In genomic region chr10:73301951-73302350, GRCm38 (mm10) we compare ENCODE assay signal across 19 mouse cellular contexts.
DNase-seq lines count a peak whose midpoint lies in the region.
"Had no signal": no experiment of that assay in that cellular context is flagged by ENCODE, and none has a peak within 500 bp of the region (broad histone marks: within the 10 kb centered on the region; RNA-seq: fewer than 3 reads in every experiment).

No protein-coding gene starts in this region.

- H3K36me3 ChIP-seq in heart, embryonic 10.5 days, result no peaks in the 10 kb centered on the region
- H3K36me3 ChIP-seq: embryonic facial prominence, embryonic 12.5 days; forebrain, embryonic 12.5 days; forebrain, embryonic 15.5 days; heart, embryonic 13.5 days had no signal

- H3K9me3 ChIP-seq in heart, embryonic 10.5 days, result no peaks in the 10 kb centered on the region
- H3K9me3 ChIP-seq: embryonic facial prominence, embryonic 12.5 days; forebrain, embryonic 12.5 days; forebrain, embryonic 15.5 days; heart, embryonic 13.5 days had no signal

- no peaks in the 10 kb centered on the region for H3K4me1 ChIP-seq in heart, embryonic 10.5 days
- H3K4me1 ChIP-seq: embryonic facial prominence, embryonic 12.5 days; forebrain, embryonic 12.5 days; forebrain, embryonic 15.5 days had no signal

- peak; percentile 6 to 34 for DNase-seq in adrenal gland, adult (ENCODE audit: inconsistent age in 2 of 2, low spot score in 1 of 2)
- no peak for DNase-seq in adrenal gland, adult 18-20 months (ENCODE audit: low spot score in 2 of 2)
- peak; percentile 46 to 53 for DNase-seq in cerebellum, postnatal 14 days
- DNase-seq in cerebellum, adult 18-20 months, result no peak
- DNase-seq in heart, adult 18-20 months, result peak; percentile 13 to 33
- no peak for DNase-seq in heart, embryonic 10.5 days (ENCODE audit: low spot score)
- DNase-seq in kidney, adult 9 months, result peak; percentile 3
- DNase-seq in kidney, adult 11 months, result no peak
- DNase-seq: adrenal gland, adult 8-10 months; cerebellum, adult 9-10 months; gastrocnemius, postnatal 25 days; heart, postnatal 4 days had no signal

- H3K27ac ChIP-seq in heart, embryonic 10.5 days, result no peak overlapping the region
- H3K27ac ChIP-seq: embryonic facial prominence, embryonic 12.5 days; forebrain, embryonic 12.5 days; forebrain, embryonic 15.5 days; heart, embryonic 13.5 days; hindbrain, embryonic 14.5 days; hindbrain, postnatal 0 days had no signal

- WGBS in heart, embryonic 10.5 days, result 80% methylated on average over 8 of the region's 8 CpGs

- H3K4me3 ChIP-seq in heart, embryonic 10.5 days, result no peak overlapping the region
- H3K4me3 ChIP-seq: embryonic facial prominence, embryonic 12.5 days; erythroblast, embryonic 14.5 days; forebrain, embryonic 12.5 days; forebrain, embryonic 15.5 days; heart, embryonic 13.5 days had no signal

- H3K27me3 ChIP-seq in heart, embryonic 10.5 days (ENCODE audit: insufficient read depth, poor library complexity, severe bottlenecking), result no peaks in the 10 kb centered on the region
- H3K27me3 ChIP-seq: embryonic facial prominence, embryonic 12.5 days; forebrain, embryonic 12.5 days; forebrain, embryonic 15.5 days; heart, embryonic 13.5 days had no signal

Comparison
In these comparisons a context has a peak if more than half of its experiments do, and no peak if none do; other contexts are left out.
1. DNase-seq: peak in adrenal gland, adult (2 of 2), cerebellum, postnatal 14 days (2 of 2), heart, adult 18-20 months (2 of 2) and kidney, adult 9 months (single experiment); none in adrenal gland, adult 18-20 months (0 of 2), cerebellum, adult 18-20 months (0 of 2), heart, embryonic 10.5 days (single experiment) and kidney, adult 11 months (single experiment).